Mouse (Mus musculus) heart, adult 8-10 months (tissue): Measurements from ENCODE around the gene Git2. TPM values are rescaled to one million over a fixed set of nuclear protein-coding genes. Genes with fewer than 3 reads are reported as not detected.
A peak's percentile ranks its signal among the peaks of the same experiment; 100 is the strongest.

Source experiments
- DNase-seq: peaks from one replicate; pipeline ENCODE4 v3.0.0; 2022; ENCODE audit warnings: low spot score
- total RNA-seq, 4 experiments: library from RNA; stranded (reverse); gene quantifications; 2 replicates each; pipeline ENCODE4 v1.2.4; 2022

Git2 gene
- total RNA-seq, 4 experiments from 2014 or later, result 27.9 to 34.6 (median 30.5) TPM

DNA sequence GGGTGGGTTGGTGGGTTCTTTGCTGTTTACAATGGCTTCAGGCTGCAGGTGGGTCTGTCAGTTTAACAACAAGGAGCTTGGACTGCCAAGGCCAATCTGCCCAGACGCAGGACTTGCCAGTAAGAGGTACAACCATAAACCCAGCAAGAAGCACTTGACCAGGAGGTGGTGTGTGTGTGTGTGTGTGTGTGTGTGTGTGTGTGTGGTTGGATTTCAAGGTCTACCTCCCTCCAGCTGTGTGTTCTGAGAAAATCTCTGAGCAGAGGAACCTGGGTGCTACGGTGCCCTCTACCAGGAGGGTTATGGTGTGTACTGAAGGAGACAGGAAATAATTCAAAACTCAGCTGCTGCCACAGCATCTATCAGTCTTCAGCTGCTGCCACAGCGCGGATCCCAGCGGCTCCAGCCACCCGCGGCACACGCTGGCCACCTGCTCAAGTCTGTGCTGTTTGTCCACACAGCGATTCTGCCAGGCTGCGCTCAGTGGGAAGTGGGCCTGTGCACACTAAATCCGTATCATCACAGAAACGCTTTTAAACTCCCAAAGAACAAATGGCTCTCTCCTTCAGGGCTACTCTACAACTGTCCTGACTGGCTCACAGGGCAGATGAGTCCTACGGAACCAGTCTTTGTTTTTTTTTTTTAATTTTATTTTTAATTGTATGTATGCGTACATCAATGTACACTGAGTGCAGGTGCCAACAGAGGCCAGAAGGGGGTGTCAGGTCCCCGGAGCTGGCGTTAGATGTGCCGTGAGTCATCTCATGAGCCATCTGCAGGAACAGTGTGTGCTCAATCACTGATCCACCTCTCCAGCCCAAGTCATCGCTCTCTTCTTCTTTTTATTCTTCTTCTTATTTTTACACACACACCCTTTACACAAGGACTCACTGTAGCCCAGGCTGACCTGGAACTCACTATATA is 10.2 kb downstream of the Git2 start:
- no peak for DNase-seq

- DNase-seq, result peak; percentile 38
Measured at GRCm38 (mm10) chr5:114761980-114762379, 13.3 kb downstream of the Git2 start.

GRCm38 (mm10) chr5:114759536-114760090 is 15.7 kb downstream of the Git2 start:
- no peak for DNase-seq

- DNase-seq, result no peak
Measured at GRCm38 (mm10) chr5:114753384-114753783, 21.9 kb downstream of the Git2 start.

DNA sequence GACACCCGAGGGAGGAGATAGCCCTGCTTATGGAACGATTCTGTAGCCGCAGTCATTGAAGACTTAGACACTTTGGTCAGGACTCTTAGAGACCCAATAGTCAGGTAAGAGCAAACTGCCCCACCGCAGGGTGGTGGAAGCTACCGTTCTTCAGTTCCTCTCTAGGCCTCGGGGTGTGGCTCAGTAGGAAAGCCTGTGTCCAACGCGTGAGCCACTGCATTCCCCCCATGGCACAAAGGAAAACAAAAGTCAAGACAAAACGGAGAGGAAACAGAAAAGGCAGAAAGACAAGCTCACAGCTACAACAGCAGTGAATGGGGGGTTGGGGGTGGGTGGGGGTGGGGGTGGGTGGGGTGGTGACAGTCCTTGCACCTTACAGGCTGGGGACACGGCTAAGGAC is 22.9 kb downstream of the Git2 start:
- DNase-seq, result no peak

GRCm38 (mm10) chr5:114750325-114750724 is 25.0 kb downstream of the Git2 start:
- no peak for DNase-seq

DNA sequence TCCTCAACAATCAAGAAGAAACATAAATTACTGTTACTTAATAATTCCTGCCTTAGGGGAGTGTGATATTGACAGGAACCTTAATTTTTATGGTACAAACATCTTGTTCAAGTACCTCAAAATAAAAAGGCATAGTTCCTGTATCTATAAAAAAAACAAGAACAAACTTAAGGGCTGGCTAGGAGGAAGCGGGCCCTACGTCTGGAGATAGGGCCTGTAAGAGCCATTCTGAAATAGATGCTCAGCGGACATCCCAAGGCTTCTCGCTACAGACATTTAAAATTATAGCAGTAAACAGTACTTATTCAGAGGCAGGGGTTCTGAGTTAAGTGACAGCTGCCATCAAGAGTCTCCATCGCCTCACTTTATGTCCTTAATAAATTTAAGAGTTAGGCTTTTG is 27.8 kb downstream of the Git2 start:
- DNase-seq, result no peak

GRCm38 (mm10) chr5:114746886-114747285 is 28.4 kb downstream of the Git2 start:
- no peak for DNase-seq

DNA sequence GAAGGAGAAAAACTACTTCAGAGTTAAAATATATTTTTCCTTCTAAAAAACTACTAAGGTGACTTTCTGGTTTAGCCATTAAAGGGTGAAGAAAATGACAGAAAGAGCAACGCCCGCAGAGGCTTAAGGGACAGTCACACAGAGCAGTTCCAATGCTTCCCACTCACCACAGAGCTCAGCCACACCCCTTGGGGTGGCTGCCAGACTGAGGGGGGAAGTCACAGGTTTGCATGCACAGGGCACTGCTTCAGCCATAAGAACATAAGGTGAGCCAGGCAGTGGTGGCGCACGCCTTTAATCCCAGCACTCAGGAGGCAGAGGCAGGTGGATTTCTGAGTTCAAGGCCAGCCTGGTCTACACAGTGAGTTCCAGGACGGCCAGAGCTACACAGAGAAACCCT is 29.7 kb downstream of the Git2 start:
- DNase-seq, result no peak

DNA sequence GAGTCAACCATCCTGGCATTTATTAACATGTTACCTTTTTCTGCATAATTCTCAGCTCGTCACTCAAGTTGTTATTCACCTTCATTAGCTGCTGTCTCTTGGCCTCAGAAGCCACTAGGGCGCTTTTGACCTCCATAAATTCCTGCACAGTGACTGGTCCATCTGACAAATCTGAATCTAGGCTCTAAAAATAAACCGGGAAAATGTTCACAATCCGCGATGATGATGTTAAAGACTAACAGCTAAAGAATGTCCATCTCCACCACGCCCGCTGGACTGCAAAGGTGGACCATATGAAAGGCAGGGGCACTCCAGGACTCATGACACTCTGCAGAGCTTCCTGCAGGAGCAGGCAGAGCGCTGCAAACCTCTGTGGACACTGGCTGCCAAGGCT is 31.6 kb downstream of the Git2 start:
- no peak for DNase-seq

GRCm38 (mm10) chr5:114742998-114743696 is 32.2 kb downstream of the Git2 start:
- peak; percentile 50 for DNase-seq

DNA sequence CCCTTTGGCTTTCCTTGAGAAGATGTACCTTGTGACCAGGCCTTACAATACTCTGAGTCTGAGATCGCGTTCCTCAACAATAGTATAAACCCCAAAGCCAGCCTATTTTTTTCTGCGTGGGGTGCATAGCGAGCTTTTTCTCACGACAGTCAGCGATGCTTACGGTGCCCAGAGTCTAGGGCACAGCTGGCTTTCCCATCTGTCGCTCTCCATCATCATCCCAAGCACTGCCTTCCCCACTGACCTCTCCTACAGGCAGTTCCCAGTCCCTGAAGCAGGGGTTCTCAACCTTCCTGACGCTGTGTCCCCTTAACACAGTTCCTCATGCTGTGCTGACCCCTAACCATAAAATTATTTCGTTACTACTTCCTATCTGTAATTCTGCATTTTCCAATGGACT is 32.7 kb downstream of the Git2 start:
- DNase-seq, result no peak

DNA sequence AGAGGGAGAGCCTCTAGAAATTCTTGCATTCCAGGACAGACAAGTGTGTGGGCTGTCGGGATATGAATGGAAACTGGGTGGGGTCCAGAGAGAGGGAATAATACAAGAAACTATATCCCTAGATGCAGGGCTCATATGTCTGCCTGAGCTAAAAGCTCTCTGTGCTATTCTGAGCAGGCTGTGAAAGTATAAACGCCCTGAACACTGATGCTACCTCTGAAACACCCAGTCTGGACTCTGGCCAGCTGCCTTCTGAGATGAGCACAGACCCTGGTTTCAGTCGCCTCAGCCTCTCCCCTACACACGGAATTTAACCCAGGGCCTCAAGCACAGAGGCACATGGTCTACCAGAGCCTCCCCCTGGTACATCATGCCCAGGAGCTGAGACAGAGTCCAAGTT is 34.7 kb downstream of the Git2 start:
- DNase-seq, result no peak

GRCm38 (mm10) chr5:114738707-114739241 is 36.5 kb downstream of the Git2 start:
- DNase-seq, result peak; percentile 82

GRCm38 (mm10) chr5:114737090-114737887 is 38.0 kb downstream of the Git2 start:
- no peak for DNase-seq

GRCm38 (mm10) chr5:114733606-114734005 is 41.7 kb downstream of the Git2 start:
- no peak for DNase-seq

DNA sequence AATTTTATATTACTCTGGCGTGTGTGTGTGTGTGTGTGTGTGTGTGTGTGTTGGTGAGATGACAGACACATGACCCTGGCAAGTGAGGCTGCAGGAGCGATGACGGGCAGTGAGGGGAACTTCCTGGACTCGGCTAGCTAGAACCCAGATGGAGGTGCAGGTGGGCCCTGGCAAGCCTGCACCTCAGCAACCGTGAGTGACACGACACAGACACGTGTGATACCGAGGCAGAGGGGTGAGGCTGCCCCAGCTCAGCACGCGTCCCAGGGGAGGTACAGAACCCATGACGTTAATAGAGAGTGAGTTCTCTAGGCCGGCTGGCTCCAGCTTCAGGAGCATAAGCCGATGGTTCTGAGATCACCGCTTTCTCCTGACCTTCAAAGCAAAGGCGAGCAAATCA is 43.3 kb downstream of the Git2 start:
- no peak for DNase-seq

GRCm38 (mm10) chr5:114731498-114731897 is 43.8 kb downstream of the Git2 start:
- DNase-seq, result no peak

- DNase-seq, result no peak
Measured at GRCm38 (mm10) chr5:114730129-114730528, 45.2 kb downstream of the Git2 start.

DNA sequence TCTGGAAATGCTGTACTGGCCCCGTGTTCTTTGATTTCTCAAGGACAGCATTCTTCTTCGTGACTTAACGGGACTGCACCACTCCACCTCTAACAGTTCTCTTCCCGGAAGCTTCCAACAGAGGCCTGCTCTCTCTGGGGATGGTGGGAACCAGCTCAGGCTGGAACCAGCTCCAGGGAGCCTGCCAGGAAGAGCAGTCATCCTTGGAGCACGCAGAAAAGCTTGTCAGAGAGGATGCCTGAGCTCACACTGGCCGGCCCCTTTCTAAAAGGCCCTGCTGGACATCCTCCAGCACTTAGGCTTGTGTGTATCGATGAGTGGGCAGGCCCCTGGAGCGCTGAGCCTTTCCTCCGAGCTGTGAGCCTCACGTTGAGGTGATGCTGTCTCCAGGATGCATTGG is 47.2 kb downstream of the Git2 start:
- no peak for DNase-seq

DNA sequence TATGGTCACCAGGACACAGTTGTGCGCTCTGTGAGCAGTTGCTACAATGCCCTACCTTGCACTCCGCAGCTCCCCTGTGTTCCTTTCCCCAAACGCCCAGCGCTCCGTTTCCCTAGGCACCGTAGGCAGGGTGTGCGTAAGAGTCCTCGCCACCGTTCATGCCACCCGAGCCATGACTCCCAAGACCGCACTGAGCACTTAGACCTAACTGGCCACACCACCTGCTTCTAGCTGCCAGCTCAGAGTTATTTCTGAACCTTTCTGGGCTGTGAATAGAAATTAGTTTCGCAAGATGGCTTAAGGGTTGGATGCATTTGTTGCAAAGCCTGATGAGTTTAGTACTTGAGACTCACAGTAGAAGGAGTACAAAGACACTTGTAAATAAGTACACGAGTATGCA is 52.5 kb downstream of the Git2 start:
- DNase-seq, result no peak

DNA sequence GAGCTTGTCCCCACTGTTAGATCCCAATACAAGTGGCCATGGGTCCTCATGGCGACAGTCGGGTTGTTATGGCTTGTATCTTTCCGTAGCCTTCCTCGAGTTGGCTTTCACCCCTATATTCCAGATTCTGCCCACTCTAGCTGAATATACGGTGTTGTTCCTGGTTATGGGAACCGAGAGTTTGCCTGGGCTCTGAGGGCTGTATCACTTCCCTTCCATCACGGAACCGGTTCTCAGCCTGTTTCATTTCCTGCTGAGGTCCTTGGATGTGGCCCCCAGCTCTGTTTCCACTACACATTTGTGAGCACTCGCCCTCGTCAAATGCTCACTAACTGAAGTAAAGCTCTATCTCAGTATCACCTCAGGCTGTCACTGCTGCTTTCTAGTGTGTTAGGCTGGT is 53.3 kb downstream of the Git2 start:
- no peak for DNase-seq
